Mouse (Mus musculus) 416B (cell line): Measurements from ENCODE around the gene Cxcl3.
"Not testable (repeated sequence)": the region's sequence is repeated elsewhere in the genome, so short reads cannot be mapped to it uniquely, and the experiment has no call there.

Experiments
- DNase-seq: peaks from one replicate; pipeline ENCODE4 v3.0.0; 2011; ENCODE audit warnings: low read depth

Gene Cxcl3

GRCm38 (mm10) chr5:90790074-90790502, 4.2 kb downstream of the Cxcl3 start:
- no peak for DNase-seq

- DNase-seq, result no peak
These were observed 8.3 kb downstream of the Cxcl3 start, which contains the start of gene Cxcl15 for GRCm38 (mm10) chr5:90794195-90794625. Gene Cxcl15, plus strand, starts transcription at chr5:90794534.

- DNase-seq, result not testable (repeated sequence)
These were observed 9.5 kb downstream of the Cxcl3 start for GRCm38 (mm10) chr5:90795392-90795791.

GRCm38 (mm10) chr5:90804574-90804973, 18.7 kb downstream of the Cxcl3 start:
- DNase-seq, result peak; percentile 83

- DNase-seq, result no peak
These were observed 20.1 kb downstream of the Cxcl3 start for GRCm38 (mm10) chr5:90806050-90806449.

GRCm38 (mm10) chr5:90807176-90807950, 21.5 kb downstream of the Cxcl3 start:
- DNase-seq, result no peak

GRCm38 (mm10) chr5:90819756-90820155, 33.9 kb downstream of the Cxcl3 start:
- no peak for DNase-seq

GRCm38 (mm10) chr5:90832145-90832767, 46.4 kb downstream of the Cxcl3 start:
- no peak for DNase-seq

GRCm38 (mm10) chr5:90832768-90833388, 47.0 kb downstream of the Cxcl3 start:
- no peak for DNase-seq

- DNase-seq, result no peak
These were observed 48.5 kb downstream of the Cxcl3 start for GRCm38 (mm10) chr5:90834436-90834835.

GRCm38 (mm10) chr5:90838582-90838981, 52.7 kb downstream of the Cxcl3 start:
- DNase-seq, result no peak
